Comparison of ENCODE assay signal across 28 mouse cellular contexts in the genomic region with DNA sequence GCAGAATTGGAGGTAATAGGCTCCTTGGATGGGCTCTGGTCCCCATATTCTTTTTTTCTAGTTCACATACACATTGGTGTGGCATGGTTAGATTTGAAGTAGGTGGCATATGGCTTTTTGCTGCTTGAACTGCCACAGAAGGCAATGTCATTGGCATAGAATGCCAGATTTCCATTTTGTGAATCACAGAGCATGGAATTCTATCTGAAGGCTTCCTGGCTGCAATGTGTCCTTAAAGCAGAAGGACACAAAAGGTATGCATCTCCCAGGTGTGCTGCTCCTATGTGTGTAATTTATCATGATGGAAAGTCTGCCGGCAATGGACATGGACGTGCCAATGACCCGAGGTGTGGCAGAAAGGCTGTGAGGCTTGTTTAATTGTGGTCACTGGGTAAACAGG.
DNase-seq lines count a peak whose midpoint lies in the region; TF ChIP-seq lines count a peak whose summit lies in the region.
"Had no signal": no experiment of that assay in that cellular context is flagged by ENCODE, and none has a peak within 500 bp of the region (broad histone marks: within the 10 kb centered on the region; RNA-seq: fewer than 3 reads in every experiment).

No protein-coding gene starts in this region.

- DNase-seq in brain, adult 2 months (ENCODE audit: low read depth, low spot score), result peak; percentile 96
- peak; percentile 36 for DNase-seq in brain, embryonic 14.5 days (ENCODE audit: low read depth)
- DNase-seq in cerebellum, adult 2 months, result peak; percentile 73 to 91
- DNase-seq in cerebellum, postnatal 14 days, result peak; percentile 71 to 89
- DNase-seq in adrenal gland, adult (ENCODE audit: inconsistent age in 2 of 2, low spot score in 1 of 2), result no peak
- DNase-seq in layer of hippocampus, adult 18-20 months (ENCODE audit: low spot score in 2 of 2), result no peak
- no peak for DNase-seq in liver
- DNase-seq: adrenal gland, adult 2 months; B cell, adult 2 months; gastrocnemius, postnatal 14 days; heart, postnatal 14 days; kidney, adult 11 months; kidney, postnatal 25 days; liver, postnatal 0 days; lung, postnatal 4 days; retina, postnatal 1 day; right cerebral cortex, postnatal 25 days; thymus, postnatal 14 days had no signal

- H3K27ac ChIP-seq in cerebellum, adult 2 months (ENCODE audit: insufficient read depth, low read length), result peak overlapping the region; percentile 98
- H3K27ac ChIP-seq: hindbrain, embryonic 10.5 days; kidney, embryonic 15.5 days; layer of hippocampus, adult 2 months; limb, embryonic 13.5 days; liver, embryonic 12.5 days; midbrain, embryonic 12.5 days; neural tube, embryonic 15.5 days; stomach, embryonic 15.5 days had no signal

- WGBS in cerebellum, adult 2 months, result 10% methylated on average over 3 of the region's 3 CpGs

- TF ChIP-seq CTCF in brain, embryonic 14.5 days (IDR thresholded peaks at IDR 0.05; ENCODE audit: borderline replicate concordance, extremely low read depth, insufficient read depth, insufficient read length), result no peak
- no peak for TF ChIP-seq CTCF in cerebellum, adult 2 months (IDR thresholded peaks at IDR 0.05; ENCODE audit: borderline replicate concordance, insufficient read depth, low read depth, low read length)

- no peaks in the 10 kb centered on the region for H3K27me3 ChIP-seq in cerebellum, adult 2 months (ENCODE audit: control insufficient read depth, insufficient read depth, low read length)
- H3K27me3 ChIP-seq: kidney, embryonic 15.5 days; limb, embryonic 13.5 days; liver, embryonic 12.5 days; megakaryocyte, embryonic 14.5 days; midbrain, embryonic 12.5 days; neural tube, embryonic 15.5 days; stomach, embryonic 15.5 days had no signal

- no peak for TF ChIP-seq POLR2A in brain, embryonic 14.5 days (IDR thresholded peaks at IDR 0.05; ENCODE audit: borderline replicate concordance, extremely low read depth, insufficient read depth, insufficient read length, poor library complexity, severe bottlenecking)
- no peak for TF ChIP-seq POLR2A in cerebellum, adult 2 months (IDR thresholded peaks at IDR 0.05; ENCODE audit: borderline replicate concordance, insufficient read depth, low read length)

- H3K4me3 ChIP-seq in cerebellum, adult 2 months (replicated peaks; ENCODE audit: insufficient read depth, low read depth, low read length), result no peak overlapping the region
- H3K4me3 ChIP-seq: erythroblast, embryonic 14.5 days; hindbrain, embryonic 10.5 days; kidney, embryonic 15.5 days; layer of hippocampus, adult 2 months; limb, embryonic 13.5 days; liver, embryonic 12.5 days; megakaryocyte, embryonic 14.5 days; midbrain, embryonic 12.5 days; neural tube, embryonic 15.5 days; stomach, embryonic 15.5 days had no signal

- peaks cover 22% of the 10 kb centered on the region for H3K4me1 ChIP-seq in cerebellum, adult 2 months (ENCODE audit: control insufficient read depth, insufficient read depth, low read length)
- H3K4me1 ChIP-seq: hindbrain, embryonic 10.5 days; kidney, embryonic 15.5 days; limb, embryonic 13.5 days; liver, embryonic 12.5 days; megakaryocyte, embryonic 14.5 days; midbrain, embryonic 12.5 days; neural tube, embryonic 15.5 days; stomach, embryonic 15.5 days had no signal

Comparison
In these comparisons a context has a peak if more than half of its experiments do, and no peak if none do; other contexts are left out.
1. DNase-seq: peak in brain, adult 2 months (single experiment), brain, embryonic 14.5 days (single experiment), cerebellum, adult 2 months (2 of 2) and cerebellum, postnatal 14 days (2 of 2); none in adrenal gland, adult (0 of 2), layer of hippocampus, adult 18-20 months (0 of 2) and liver (single experiment).